Mouse (Mus musculus): ENCODE measurements around the gene Cirbp.

DNA sequence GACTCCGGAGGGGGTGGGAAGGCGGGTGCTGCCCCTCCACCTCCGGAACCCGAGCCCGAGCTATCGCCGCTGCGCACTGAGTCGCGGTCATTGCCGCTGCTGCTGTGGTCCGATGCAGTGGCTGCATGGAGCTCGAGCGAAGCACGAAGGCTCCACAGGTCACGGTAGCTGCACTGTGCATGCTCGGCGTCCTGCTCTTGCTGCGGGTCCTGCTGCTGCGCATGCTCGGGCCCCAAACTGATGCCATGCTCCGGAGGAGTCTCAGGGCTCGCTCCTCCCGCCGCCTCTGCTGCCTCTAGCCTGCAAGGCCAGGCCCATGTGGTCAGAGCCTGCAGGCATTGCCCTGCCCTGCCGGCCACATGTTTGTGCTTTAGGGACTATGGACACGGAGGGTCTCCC is 33.8 kb upstream of the Cirbp start:
- no peak for TF ChIP-seq CTCF (IDR thresholded peaks at IDR 0.05; ENCODE audit: low read depth)
- TF ChIP-seq EP300 (IDR thresholded peaks at IDR 0.05; ENCODE audit: low read depth): no peak

All from liver, embryonic 14.5 days (tissue).